Mouse (Mus musculus): Measurements from ENCODE around the gene Zfp108. TPM values are rescaled to one million over a fixed set of nuclear protein-coding genes. Genes with fewer than 3 reads are reported as not detected.

Zfp108 gene
- 0.22 to 0.27 TPM in 2 of 4 replicates, not detected in the others for total RNA-seq (2023; ENCODE audit: inconsistent age)

GRCm38 (mm10) chr7:24254633-24255474, at the start of gene Zfp108:
Zfp108 (plus strand) TSS chr7:24254794.

GRCm38 (mm10) chr7:24211343-24211742, 43.3 kb upstream of the Zfp108 start, which contains the start of gene Zfp111:
Zfp111 (minus strand) TSS chr7:24211443.

GRCm38 (mm10) chr7:24237040-24237791, 17.4 kb upstream of the Zfp108 start, which contains the start of gene Zfp109:
Zfp109 (minus strand) TSS chr7:24237560.

GRCm38 (mm10) chr7:24270288-24270672, 15.7 kb downstream of the Zfp108 start, which contains the start of gene Zfp93:
Zfp93 (plus strand) TSS chr7:24270420.

GRCm38 (mm10) chr7:24300771-24301282, 46.2 kb downstream of the Zfp108 start, which contains the start of gene Zfp61:
Zfp61 (minus strand) TSS chr7:24301232.

Other genes starting within 250 kb of the Zfp108 start
- not detected in 4 replicates for gene Vmn1r183, start 201.5 kb upstream of the Zfp108 start, total RNA-seq (2023; ENCODE audit: inconsistent age)
- gene Zfp180, start 172.9 kb upstream of the Zfp108 start, total RNA-seq (2023; ENCODE audit: inconsistent age), result 23.1 to 32.4 TPM (median 27.2 TPM) in 4 replicates
- gene Zfp112, start 142.5 kb upstream of the Zfp108 start, total RNA-seq (2023; ENCODE audit: inconsistent age), result 3.1 to 3.9 TPM (median 3.5 TPM) in 4 replicates
- gene Zfp235, start 120.6 kb upstream of the Zfp108 start, total RNA-seq (2023; ENCODE audit: inconsistent age), result 5.8 to 8.7 TPM (median 6.4 TPM) in 4 replicates
- 0.16 TPM in 1 of 4 replicates, not detected in the others for gene Zfp114, start 79.7 kb upstream of the Zfp108 start, total RNA-seq (2023; ENCODE audit: inconsistent age)
- 0.09 TPM in 1 of 4 replicates, not detected in the others for gene Zfp111, start 43.4 kb upstream of the Zfp108 start, total RNA-seq (2023; ENCODE audit: inconsistent age)
- 1.3 to 2.2 TPM (median 1.7 TPM) in 4 replicates for gene Zfp109, start 17.2 kb upstream of the Zfp108 start, total RNA-seq (2023; ENCODE audit: inconsistent age)
- gene Zfp93, start 15.6 kb downstream of the Zfp108 start, total RNA-seq (2023; ENCODE audit: inconsistent age), result 0.18 to 1.6 TPM in 2 of 4 replicates, not detected in the others
- gene Zfp61, start 46.4 kb downstream of the Zfp108 start, total RNA-seq (2023; ENCODE audit: inconsistent age), result 5.2 to 10.8 TPM (median 7.3 TPM) in 4 replicates
- gene Zfp94, start 61.9 kb downstream of the Zfp108 start, total RNA-seq (2023; ENCODE audit: inconsistent age), result 7.5 to 10.9 TPM (median 9.4 TPM) in 4 replicates
- gene Tescl, start 79.1 kb downstream of the Zfp108 start, total RNA-seq (2023; ENCODE audit: inconsistent age), result not detected in 4 replicates
- gene Lypd5, start 94.4 kb downstream of the Zfp108 start, total RNA-seq (2023; ENCODE audit: inconsistent age), result not detected in 4 replicates
- 3.6 to 6.1 TPM (median 4.8 TPM) in 4 replicates for gene Kcnn4, start 115.5 kb downstream of the Zfp108 start, total RNA-seq (2023; ENCODE audit: inconsistent age)
- gene Smg9, start 144.8 kb downstream of the Zfp108 start, total RNA-seq (2023; ENCODE audit: inconsistent age), result 69.8 to 79.7 TPM (median 77.4 TPM) in 4 replicates
- gene Irgc1, start 197.5 kb downstream of the Zfp108 start, total RNA-seq (2023; ENCODE audit: inconsistent age), result 5.0 to 7.5 TPM (median 6.1 TPM) in 4 replicates
- 535 to 734 TPM (median 595 TPM) in 4 replicates for gene Plaur, start 207.7 kb downstream of the Zfp108 start, total RNA-seq (2023; ENCODE audit: inconsistent age)
- 0.78 to 3.1 TPM (median 1.9 TPM) in 4 replicates for gene Cadm4, start 227.2 kb downstream of the Zfp108 start, total RNA-seq (2023; ENCODE audit: inconsistent age)

All from B cell, adult (primary cell).